Mouse (Mus musculus) limb, embryonic 13.5 days (tissue): ENCODE measurements at regions not wholly inside any gene's neighbourhood (a gene's known extent, or its start where the extent isn't known, plus 50 kb on each side); places are given as distances from the start of the nearest gene placed in this dataset.
"Not testable (repeated sequence)": the region's sequence is repeated elsewhere in the genome, so short reads cannot be mapped to it uniquely, and the experiment has no call there.

Source experiments
- ATAC-seq: fragments of 200-750 bp; cut with Nextera tagmentation; 2 replicates; pipeline ENCODE4 v1.8.0; 2017; ENCODE audit warnings: low read depth, moderate number of reproducible peaks, moderate TSS enrichment; ENCODE audit not compliant: low FRiP score
- H3K27ac ChIP-seq: fragments of 300-500 bp; sonication (generic); 2 replicates; pipeline ENCODE4 v1.5.1; 2015; ENCODE audit warnings: inconsistent platforms, mild to moderate bottlenecking, moderate library complexity
- H3K27me3 ChIP-seq: fragments of 300-500 bp; sonication (generic); 2 replicates; pipeline ENCODE4 v1.6.1; 2015; ENCODE audit warnings: mild to moderate bottlenecking, inconsistent platforms
- H3K36me3 ChIP-seq: fragments of 300-500 bp; sonication (generic); 2 replicates; pipeline ENCODE4 v1.6.1; 2015; ENCODE audit warnings: inconsistent platforms, mild to moderate bottlenecking, moderate library complexity
- H3K4me1 ChIP-seq: fragments of 300-500 bp; sonication (generic); 2 replicates; pipeline ENCODE4 v1.6.1; 2015; ENCODE audit warnings: inconsistent platforms
- H3K4me2 ChIP-seq: fragments of 300-500 bp; sonication (generic); replicated peaks from 2 replicates; pipeline ENCODE4 v1.6.1; 2015; ENCODE audit warnings: inconsistent platforms, mild to moderate bottlenecking, moderate library complexity
- H3K4me3 ChIP-seq: fragments of 300-500 bp; sonication (generic); 2 replicates; pipeline ENCODE4 v1.5.1; 2015; ENCODE audit warnings: moderate library complexity, mild to moderate bottlenecking, inconsistent platforms
- H3K9ac ChIP-seq: fragments of 300-500 bp; sonication (generic); 2 replicates; pipeline ENCODE4 v1.6.1; 2015; ENCODE audit warnings: mild to moderate bottlenecking, inconsistent platforms
- H3K9me3 ChIP-seq: fragments of 300-500 bp; sonication (generic); 2 replicates; pipeline ENCODE4 v1.6.1; 2016; ENCODE audit warnings: inconsistent platforms
- WGBS: fragments of 180-500 bp; shearing (Covaris S2); methylation state at CpG from one replicate; pipeline ENCODE4 v1.1.7; 2015; 5-methylcytosine and 5-hydroxymethylcytosine counted together

GRCm38 (mm10) chr16:42431529-42431928 lies 91.1 kb upstream of the Gap43 start:
- Histone ChIP-seq H3K9ac (no peak overlapping the region), H3K9me3 (no peaks in the 10 kb centered on the region), H3K4me2 (no peak overlapping the region), H3K27me3 (no peaks in the 10 kb centered on the region), H3K27ac (no peak overlapping the region), H3K4me1 (no peaks in the 10 kb centered on the region), H3K36me3 (no peaks in the 10 kb centered on the region), H3K4me3 (no peak overlapping the region)
- no peak for ATAC-seq
- WGBS, result 97% methylated on average over 1 of the region's 1 CpGs

DNA sequence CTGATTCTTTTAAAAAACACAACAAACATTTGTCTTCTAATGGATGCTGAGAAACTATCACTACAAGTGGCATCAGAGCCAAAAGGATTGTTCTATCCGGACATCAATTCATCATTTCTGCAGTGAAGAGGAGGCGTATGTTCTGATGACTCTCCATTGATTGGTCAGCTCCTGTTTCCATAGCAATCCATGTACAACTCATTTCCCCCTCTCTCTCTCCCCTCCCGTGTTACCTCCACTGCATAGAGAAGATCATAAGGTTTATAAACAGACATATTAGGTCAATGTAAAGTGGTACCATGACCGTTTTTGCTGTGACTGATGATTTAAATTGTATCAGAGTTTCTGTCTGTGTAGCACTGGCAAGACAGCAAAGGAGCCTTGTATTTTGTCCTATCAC lies 76.2 kb upstream of the Gap43 start:
- Histone ChIP-seq H3K27me3 (no peaks in the 10 kb centered on the region), H3K27ac (no peak overlapping the region), H3K9me3 (no peaks in the 10 kb centered on the region), H3K4me1 (0 out of 2 replicates have a peak, but pooled peaks cover 3% of the 10 kb centered on the region), H3K4me2 (no peak overlapping the region), H3K36me3 (no peaks in the 10 kb centered on the region), H3K4me3 (no peak overlapping the region), H3K9ac (no peak overlapping the region)
- 85% methylated on average over 4 of the region's 4 CpGs for whole genome bisulfite sequencing
- ATAC-seq, result no peak

DNA sequence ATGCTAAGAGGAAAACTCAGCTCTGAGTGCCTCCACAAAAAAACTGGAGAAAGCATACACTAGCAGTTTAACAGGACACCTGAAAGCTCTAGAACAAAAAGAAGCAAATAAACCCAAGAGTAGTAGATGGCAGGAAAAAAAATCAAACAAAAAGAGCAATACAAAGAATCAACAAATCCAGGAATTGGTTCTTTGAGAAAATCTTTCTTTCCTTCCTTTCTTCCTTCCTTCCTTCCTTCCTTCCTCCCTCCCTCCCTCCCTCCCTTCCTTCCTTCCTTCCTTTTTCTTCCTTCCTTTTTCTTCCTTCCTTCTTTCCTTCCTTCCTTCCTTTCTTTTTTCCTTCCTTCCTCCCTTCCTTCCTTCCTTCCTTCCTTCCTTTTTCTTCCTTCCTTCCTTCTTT lies 71.6 kb upstream of the Gap43 start:
- H3K4me2 ChIP-seq, ATAC-seq, H3K4me3 ChIP-seq, H3K27ac ChIP-seq, H3K4me1 ChIP-seq, H3K27me3 ChIP-seq, H3K36me3 ChIP-seq, H3K9me3 ChIP-seq, H3K9ac ChIP-seq: not testable (repeated sequence)

- no peak for ATAC-seq
- Histone ChIP-seq H3K27ac (no peak overlapping the region), H3K27me3 (no peaks in the 10 kb centered on the region), H3K9ac (no peak overlapping the region), H3K9me3 (no peaks in the 10 kb centered on the region), H3K4me3 (no peak overlapping the region), H3K36me3 (no peaks in the 10 kb centered on the region), H3K4me1 (no peaks in the 10 kb centered on the region), H3K4me2 (no peak overlapping the region)
- WGBS, result 93% methylated on average over 1 of the region's 1 CpGs
Measured at GRCm38 (mm10) chr16:42396596-42396995, 56.1 kb upstream of the Gap43 start.
